Mouse (Mus musculus) liver, adult 2 months (tissue): ENCODE results near the gene Tmbim4. TPM values are rescaled to one million over a fixed set of nuclear protein-coding genes. Genes with fewer than 3 reads are reported as not detected.

Source experiments
- DNase-seq: peaks from one replicate; pipeline ENCODE4 v3.0.0-alpha.2; 2011; ENCODE audit warnings: low read depth, low spot score; ENCODE audit errors: extremely low read depth
- H3K27ac ChIP-seq: fragments of 200-500 bp; replicated peaks from 2 replicates; pipeline ENCODE4 v1.5.1; 2012; ENCODE audit warnings: low read depth, mild to moderate bottlenecking, control low read depth, inconsistent platforms, low read length; ENCODE audit not compliant: insufficient read depth
- H3K27me3 ChIP-seq: fragments of 200-500 bp; 2 replicates; pipeline ENCODE4 v1.6.1; 2012; ENCODE audit warnings: mild to moderate bottlenecking, moderate library complexity, low read length, inconsistent platforms; ENCODE audit not compliant: control insufficient read depth, insufficient read depth
- H3K36me3 ChIP-seq: fragments of 200-500 bp; 2 replicates; pipeline ENCODE4 v1.6.1; 2012; ENCODE audit warnings: low read length, inconsistent platforms; ENCODE audit not compliant: control insufficient read depth, insufficient read depth
- H3K4me1 ChIP-seq: fragments of 200-500 bp; 2 replicates; pipeline ENCODE4 v1.6.1; 2011; ENCODE audit warnings: low read length; ENCODE audit not compliant: control insufficient read depth, insufficient read depth
- H3K4me3 ChIP-seq: fragments of 200-500 bp; 2 replicates; pipeline ENCODE4 v1.5.1; 2011; ENCODE audit warnings: low read depth, mild to moderate bottlenecking, control low read depth, low read length, moderate library complexity; ENCODE audit not compliant: insufficient read depth
- H3K79me2 ChIP-seq: fragments of 200-500 bp; 2 replicates; pipeline ENCODE4 v1.6.1; 2012; ENCODE audit warnings: inconsistent platforms, mild to moderate bottlenecking, low read length, moderate library complexity; ENCODE audit not compliant: control insufficient read depth, insufficient read depth
- H3K9ac ChIP-seq: fragments of 200-500 bp; 2 replicates; pipeline ENCODE4 v1.6.1; 2012; ENCODE audit warnings: low read depth, mild to moderate bottlenecking, control low read depth, inconsistent platforms, low read length
- CTCF ChIP-seq: fragments of 200-500 bp; IDR thresholded peaks from 2 replicates; pipeline ENCODE4 v1.5.1; 2011; ENCODE audit warnings: low read depth, low read length, control low read depth
- POLR2A ChIP-seq: fragments of 200-500 bp; IDR thresholded peaks from 2 replicates; pipeline ENCODE4 v1.6.1; 2011; ENCODE audit warnings: low read length, control low read depth; ENCODE audit not compliant: insufficient read depth; ENCODE audit errors: extremely low read depth
- whole genome bisulfite sequencing: fragments of 180-500 bp; shearing (Covaris S2); methylation state at CpG from one replicate; pipeline ENCODE4 v1.1.7; 2018; 5-methylcytosine and 5-hydroxymethylcytosine counted together
- polyA plus RNA-seq: library from polyadenylated mRNA; depleted of rRNA; stranded (reverse); fragments of >200 nt; gene quantifications from 2 replicates; pipeline ENCODE4 v1.2.3, GENCODE M21; 2012
- total RNA-seq: library from RNA; depleted of rRNA; stranded (reverse); fragments of >200 nt; gene quantifications from 2 replicates; pipeline ENCODE4 v1.2.3, GENCODE M21; 2014

Gene Tmbim4
- total and polyA plus RNA-seq, 2 experiments, result 97.6 to 346 TPM

GRCm38 (mm10) chr10:120257231-120257630 lies 55.8 kb downstream of the Tmbim4 start:
- TF ChIP-seq CTCF (peak; percentile 19; the same call in 1 of the 2 replicates), POLR2A (no peak)
- Histone ChIP-seq H3K79me2 (no peaks in the 10 kb centered on the region), H3K27ac (no peak overlapping the region), H3K4me1 (no peaks in the 10 kb centered on the region), H3K36me3 (no peaks in the 10 kb centered on the region), H3K9ac (no peak overlapping the region), H3K27me3 (no peaks in the 10 kb centered on the region), H3K4me3 (no peak overlapping the region)
- peak; percentile 23 for DNase-seq
- 23% methylated on average over 11 of the region's 11 CpGs for WGBS

GRCm38 (mm10) chr10:120267790-120268189 lies 66.4 kb downstream of the Tmbim4 start:
- WGBS, result 89% methylated on average over 12 of the region's 12 CpGs
- no peak for DNase-seq
- Histone ChIP-seq H3K4me1 (no peaks in the 10 kb centered on the region; the same call in 1 of the 2 replicates), H3K27ac (no peak overlapping the region), H3K79me2 (no peaks in the 10 kb centered on the region), H3K36me3 (no peaks in the 10 kb centered on the region), H3K27me3 (no peaks in the 10 kb centered on the region; the same call in 1 of the 2 replicates), H3K9ac (no peak overlapping the region), H3K4me3 (no peak overlapping the region)
- TF ChIP-seq CTCF (no peak), POLR2A (no peak)

DNA sequence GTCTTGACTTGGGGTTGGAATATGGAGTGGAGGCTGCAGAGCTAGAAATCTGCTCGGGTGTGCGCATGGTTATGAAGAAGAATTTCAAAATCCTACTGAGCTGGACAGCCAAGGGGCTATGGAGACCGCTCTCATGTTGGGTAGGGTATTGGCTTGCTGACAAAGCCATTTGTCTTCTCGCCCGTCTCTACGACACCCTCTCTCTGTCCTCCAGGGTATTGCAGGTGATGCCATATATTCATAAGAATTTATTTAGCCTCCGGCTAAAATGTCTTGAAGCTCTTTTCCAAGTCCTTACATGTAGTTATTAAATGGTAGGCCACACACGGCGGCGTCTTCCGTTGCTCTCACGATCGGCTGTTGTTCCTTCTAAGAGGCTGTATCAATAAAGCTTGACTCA lies 68.6 kb downstream of the Tmbim4 start:
- Histone ChIP-seq H3K9ac (no peak overlapping the region), H3K79me2 (no peaks in the 10 kb centered on the region), H3K36me3 (no peaks in the 10 kb centered on the region), H3K4me3 (no peak overlapping the region), H3K27me3 (no peaks in the 10 kb centered on the region; the same call in 1 of the 2 replicates), H3K4me1 (no peaks in the 10 kb centered on the region; the same call in 1 of the 2 replicates), H3K27ac (no peak overlapping the region)
- no peak for DNase-seq
- WGBS, result 96% methylated on average over 13 of the region's 13 CpGs
- TF ChIP-seq CTCF (no peak), POLR2A (no peak)

- TF ChIP-seq CTCF (peak; percentile 33), POLR2A (no peak)
- H3K36me3 ChIP-seq, result no peaks in the 10 kb centered on the region
- H3K4me3 ChIP-seq, result no peak overlapping the region
- peak; percentile 40 for DNase-seq
- H3K27me3 ChIP-seq, result no peaks in the 10 kb centered on the region; the same call in 1 of the 2 replicates
- WGBS, result 67% methylated on average over 4 of the region's 4 CpGs
- H3K9ac ChIP-seq, result no peak overlapping the region
- H3K4me1 ChIP-seq, result no peaks in the 10 kb centered on the region; the same call in 1 of the 2 replicates
- H3K79me2 ChIP-seq, result no peaks in the 10 kb centered on the region
- H3K27ac ChIP-seq, result no peak overlapping the region
Measured at GRCm38 (mm10) chr10:120270777-120271176, 69.4 kb downstream of the Tmbim4 start.

GRCm38 (mm10) chr10:120271318-120271717 lies 69.9 kb downstream of the Tmbim4 start:
- Histone ChIP-seq H3K79me2 (no peaks in the 10 kb centered on the region), H3K27me3 (no peaks in the 10 kb centered on the region; the same call in 1 of the 2 replicates), H3K36me3 (no peaks in the 10 kb centered on the region), H3K4me3 (no peak overlapping the region), H3K4me1 (no peaks in the 10 kb centered on the region; the same call in 1 of the 2 replicates), H3K27ac (no peak overlapping the region), H3K9ac (no peak overlapping the region)
- 85% methylated on average over 6 of the region's 6 CpGs for WGBS
- TF ChIP-seq POLR2A (no peak), CTCF (no peak)
- no peak for DNase-seq

GRCm38 (mm10) chr10:120271879-120272269 lies 70.5 kb downstream of the Tmbim4 start:
- no peak overlapping the region for H3K27ac ChIP-seq
- no peaks in the 10 kb centered on the region; the same call in 1 of the 2 replicates for H3K27me3 ChIP-seq
- WGBS, result 20% methylated on average over 11 of the region's 11 CpGs
- no peaks in the 10 kb centered on the region for H3K36me3 ChIP-seq
- TF ChIP-seq POLR2A (no peak), CTCF (no peak)
- no peaks in the 10 kb centered on the region for H3K79me2 ChIP-seq
- H3K9ac ChIP-seq, result no peak overlapping the region
- H3K4me1 ChIP-seq, result no peaks in the 10 kb centered on the region; the same call in 1 of the 2 replicates
- DNase-seq, result no peak
- no peak overlapping the region for H3K4me3 ChIP-seq
